Mouse (Mus musculus): Measurements from ENCODE around the gene Tle4. TPM values are rescaled to one million over a fixed set of nuclear protein-coding genes. Genes with fewer than 3 reads are reported as not detected.

The Tle4 gene
- polyA plus RNA-seq, 1 experiment from 2014 or later = 35.1 TPM

GRCm38 (mm10) chr19:14415996-14416395 lies 181.9 kb downstream of the Tle4 start:
- Histone ChIP-seq H3K9me3 (no peaks in the 10 kb centered on the region), H3K27me3 (peaks cover 8% of the 10 kb centered on the region; the same call in 1 of the 2 replicates), H3K36me3 (no peaks in the 10 kb centered on the region), H3K4me1 (peaks cover 21% of the 10 kb centered on the region), H3K4me3 (no peak overlapping the region), H3K9ac (replicated peaks) (no peak overlapping the region), H3K4me2 (replicated peaks) (no peak overlapping the region), H3K27ac (replicated peaks) (no peak overlapping the region)
- WGBS = 61% methylated on average over 6 of the region's 6 CpGs
- ATAC-seq (ENCODE audit: low FRiP score, low read depth) = no peak; the same call in 1 of the 2 replicates

GRCm38 (mm10) chr19:14414957-14415356 lies 182.9 kb downstream of the Tle4 start:
- H3K36me3 ChIP-seq = no peaks in the 10 kb centered on the region
- no peaks in the 10 kb centered on the region for H3K9me3 ChIP-seq
- no peak overlapping the region for H3K9ac ChIP-seq (replicated peaks)
- no peak overlapping the region for H3K4me3 ChIP-seq
- H3K27ac ChIP-seq (replicated peaks) = no peak overlapping the region
- WGBS = 5% methylated on average over 4 of the region's 4 CpGs
- ATAC-seq (ENCODE audit: low FRiP score, low read depth) = no peak
- no peak overlapping the region for H3K4me2 ChIP-seq (replicated peaks)
- peaks cover 21% of the 10 kb centered on the region for H3K4me1 ChIP-seq
- peaks cover 13% of the 10 kb centered on the region; the same call in 1 of the 2 replicates for H3K27me3 ChIP-seq

GRCm38 (mm10) chr19:14406603-14407002 lies 191.2 kb downstream of the Tle4 start:
- 81% methylated on average over 10 of the region's 10 CpGs for WGBS
- Histone ChIP-seq H3K36me3 (no peaks in the 10 kb centered on the region), H3K9me3 (no peaks in the 10 kb centered on the region), H3K9ac (replicated peaks) (no peak overlapping the region), H3K27ac (replicated peaks) (no peak overlapping the region), H3K4me3 (no peak overlapping the region), H3K27me3 (peaks cover 18% of the 10 kb centered on the region; the same call in 1 of the 2 replicates), H3K4me1 (no peaks in the 10 kb centered on the region), H3K4me2 (replicated peaks) (no peak overlapping the region)
- ATAC-seq (ENCODE audit: low FRiP score, low read depth) = no peak

Measured in midbrain, embryonic 12.5 days (tissue).